Mouse (Mus musculus) kidney, adult 2 months (tissue): ENCODE data around the gene Olfr609.

ENCODE experiments used
- CTCF ChIP-seq: fragments of 200-500 bp; conservative IDR thresholded peaks from 2 replicates; pipeline ENCODE4 v1.5.1; 2011; ENCODE audit warnings: low read depth, mild to moderate bottlenecking, control low read depth, low read length, moderate library complexity, mixed read lengths; ENCODE audit not compliant: insufficient read depth, insufficient read length
- POLR2A ChIP-seq: fragments of 200-500 bp; IDR thresholded peaks from one replicate; pipeline ENCODE4 v1.6.1; 2011; ENCODE audit warnings: low read depth, low read length, control low read depth

DNA sequence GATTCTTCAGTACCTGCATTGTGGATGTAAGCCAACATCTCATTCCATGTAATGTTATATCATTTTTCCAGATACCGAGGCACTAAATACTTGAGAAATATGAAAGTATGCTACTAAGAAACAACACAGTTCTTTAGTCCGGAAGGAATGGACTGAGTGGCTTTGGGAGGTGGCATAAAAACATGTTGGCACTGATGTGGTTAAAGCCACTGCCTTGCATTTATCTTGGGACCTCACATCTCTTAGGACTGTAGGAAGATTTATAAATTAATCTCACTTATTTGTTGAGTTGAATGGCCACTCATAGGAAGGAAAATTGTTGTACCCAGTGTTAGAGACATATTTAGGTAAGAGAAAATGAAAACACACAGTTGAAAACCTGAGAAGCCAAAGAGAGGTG, 49.1 kb downstream of the Olfr609 start, which contains the start of gene Olfr606:
- TF ChIP-seq CTCF (no peak), POLR2A (no peak)
